Mouse (Mus musculus) forebrain, embryonic 12.5 days (tissue): Measurements from ENCODE around the gene Daglb. TPM values are rescaled to one million over a fixed set of nuclear protein-coding genes. Genes with fewer than 3 reads are reported as not detected.

Experiments used
- ATAC-seq: fragments of 200-750 bp; cut with Nextera tagmentation; 2 replicates; pipeline ENCODE4 v1.8.0; 2017; ENCODE audit warnings: moderate TSS enrichment; ENCODE audit not compliant: low FRiP score
- H3K27ac ChIP-seq: fragments of 300-500 bp; sonication (generic); 2 replicates; pipeline ENCODE4 v1.5.1; 2016; ENCODE audit warnings: mild to moderate bottlenecking
- H3K27me3 ChIP-seq: fragments of 300-500 bp; sonication (generic); 2 replicates; pipeline ENCODE4 v1.6.1; 2016; ENCODE audit warnings: mild to moderate bottlenecking
- H3K36me3 ChIP-seq: fragments of 300-500 bp; sonication (generic); replicated peaks from 2 replicates; pipeline ENCODE4 v1.6.1; 2016; ENCODE audit warnings: mild to moderate bottlenecking
- H3K4me1 ChIP-seq: fragments of 300-500 bp; sonication (generic); 2 replicates; pipeline ENCODE4 v1.6.1; 2016
- H3K4me2 ChIP-seq: fragments of 300-500 bp; sonication (generic); 2 replicates; pipeline ENCODE4 v1.6.1; 2016; ENCODE audit warnings: mild to moderate bottlenecking, moderate library complexity
- H3K4me3 ChIP-seq: fragments of 300-500 bp; sonication (generic); replicated peaks from 2 replicates; pipeline ENCODE4 v1.5.1; 2016; ENCODE audit warnings: mild to moderate bottlenecking
- H3K9ac ChIP-seq: fragments of 300-500 bp; sonication (generic); 2 replicates; pipeline ENCODE4 v1.6.1; 2016; ENCODE audit warnings: mild to moderate bottlenecking
- H3K9me3 ChIP-seq: fragments of 300-500 bp; sonication (generic); 2 replicates; pipeline ENCODE4 v1.6.1; 2016
- WGBS: fragments of 180-500 bp; shearing (Covaris S2); methylation state at CpG from one replicate; pipeline ENCODE4 v1.1.7; 2016; 5-methylcytosine and 5-hydroxymethylcytosine counted together
- polyA plus RNA-seq: library from polyadenylated mRNA; unstranded; fragments of >200 nt; fragmentation: Nextera tagmentation; extraction: Ambion mirVana; gene quantifications from 2 replicates; pipeline ENCODE4 v1.2.1, GENCODE M21; 2016

The Daglb gene
- polyA plus RNA-seq, 1 experiment from 2014 or later: 13.0 TPM

GRCm38 (mm10) chr5:143467931-143468330, 3.5 kb downstream of the Daglb start:
- Histone ChIP-seq H3K27me3 (no peaks in the 10 kb centered on the region), H3K9ac (no peak overlapping the region), H3K36me3 (peaks cover 39% of the 10 kb centered on the region), H3K9me3 (no peaks in the 10 kb centered on the region), H3K4me2 (no peak overlapping the region), H3K27ac (no peak overlapping the region), H3K4me1 (peaks cover 19% of the 10 kb centered on the region), H3K4me3 (no peak overlapping the region)
- 94% methylated on average over 6 of the region's 6 CpGs for WGBS
- ATAC-seq: no peak

GRCm38 (mm10) chr5:143469628-143470027, 5.2 kb downstream of the Daglb start:
- 95% methylated on average over 8 of the region's 8 CpGs for WGBS
- Histone ChIP-seq H3K4me1 (peaks cover 13% of the 10 kb centered on the region), H3K27me3 (no peaks in the 10 kb centered on the region), H3K4me3 (no peak overlapping the region), H3K4me2 (no peak overlapping the region), H3K27ac (no peak overlapping the region), H3K9ac (no peak overlapping the region), H3K36me3 (peaks cover 55% of the 10 kb centered on the region), H3K9me3 (no peaks in the 10 kb centered on the region)
- ATAC-seq: no peak

DNA sequence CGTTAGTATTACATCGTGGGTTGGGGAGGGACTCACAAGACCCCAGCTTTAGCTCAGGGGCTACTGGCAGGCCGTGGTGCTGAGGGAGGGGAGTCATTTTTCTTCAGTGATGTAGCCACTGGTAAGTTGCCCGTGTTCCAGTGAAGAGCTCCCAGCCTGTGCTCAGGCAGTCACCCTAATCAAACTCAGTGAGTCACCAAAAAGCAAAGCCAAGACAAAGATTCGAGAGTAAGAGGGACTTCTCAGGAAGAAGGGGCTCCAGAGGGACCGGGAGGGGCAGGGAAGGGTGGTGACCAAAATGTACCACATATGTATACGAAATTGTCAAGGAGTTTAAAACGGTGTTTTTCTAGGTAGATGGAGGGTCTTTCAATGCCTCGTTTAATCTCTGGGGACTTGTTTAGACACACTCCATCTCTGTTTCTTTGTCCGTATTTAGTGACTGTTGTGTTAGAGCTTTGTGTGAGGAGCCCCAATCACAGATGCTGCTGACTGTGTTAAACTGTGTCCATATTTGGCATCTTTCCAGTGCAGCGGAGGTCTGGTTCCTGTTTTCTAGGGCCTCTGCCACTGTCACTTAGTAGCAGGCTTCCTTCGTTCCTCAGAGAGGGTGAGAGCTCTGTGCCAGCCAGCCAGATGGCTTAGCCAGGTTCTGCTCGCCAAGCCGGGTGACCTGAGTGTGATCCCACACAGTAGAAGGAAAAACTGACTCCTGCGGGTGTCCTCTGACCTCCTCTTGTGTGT, 6.2 kb downstream of the Daglb start:
- no peak for ATAC-seq

DNA sequence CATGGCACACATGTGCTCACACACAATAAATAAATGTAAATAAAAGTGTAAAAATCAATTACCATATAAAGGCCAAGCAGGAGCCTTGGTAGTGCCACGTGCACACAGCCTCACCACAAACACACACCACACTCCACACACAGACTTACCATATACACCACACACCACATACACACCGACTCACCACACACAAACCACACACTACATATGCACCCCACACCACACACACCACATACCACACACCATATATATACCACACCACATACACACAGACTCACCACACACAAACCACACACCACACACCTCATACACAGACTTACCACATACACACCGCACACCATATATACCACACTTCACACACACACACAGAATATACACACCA, 6.8 kb downstream of the Daglb start:
- Histone ChIP-seq H3K27ac (no peak overlapping the region), H3K36me3 (peaks cover 70% of the 10 kb centered on the region), H3K4me2 (no peak overlapping the region), H3K9me3 (no peaks in the 10 kb centered on the region), H3K9ac (no peak overlapping the region), H3K27me3 (no peaks in the 10 kb centered on the region), H3K4me3 (no peak overlapping the region), H3K4me1 (peaks cover 1% of the 10 kb centered on the region; the same call in 1 of the 2 replicates)
- 95% methylated on average over 3 of the region's 3 CpGs for WGBS
- ATAC-seq: no peak

More for the DNA sequence above, 6.2 kb downstream of the Daglb start:
- H3K4me1 ChIP-seq: peaks cover 7% of the 10 kb centered on the region
- H3K27me3 ChIP-seq: no peaks in the 10 kb centered on the region
- H3K27ac ChIP-seq: no peak overlapping the region
- 85% methylated on average over 15 of the region's 15 CpGs for WGBS
- no peak overlapping the region for H3K4me3 ChIP-seq
- H3K9me3 ChIP-seq: no peaks in the 10 kb centered on the region
- no peak overlapping the region for H3K9ac ChIP-seq
- H3K36me3 ChIP-seq: peaks cover 65% of the 10 kb centered on the region
- H3K4me2 ChIP-seq: no peak overlapping the region

DNA sequence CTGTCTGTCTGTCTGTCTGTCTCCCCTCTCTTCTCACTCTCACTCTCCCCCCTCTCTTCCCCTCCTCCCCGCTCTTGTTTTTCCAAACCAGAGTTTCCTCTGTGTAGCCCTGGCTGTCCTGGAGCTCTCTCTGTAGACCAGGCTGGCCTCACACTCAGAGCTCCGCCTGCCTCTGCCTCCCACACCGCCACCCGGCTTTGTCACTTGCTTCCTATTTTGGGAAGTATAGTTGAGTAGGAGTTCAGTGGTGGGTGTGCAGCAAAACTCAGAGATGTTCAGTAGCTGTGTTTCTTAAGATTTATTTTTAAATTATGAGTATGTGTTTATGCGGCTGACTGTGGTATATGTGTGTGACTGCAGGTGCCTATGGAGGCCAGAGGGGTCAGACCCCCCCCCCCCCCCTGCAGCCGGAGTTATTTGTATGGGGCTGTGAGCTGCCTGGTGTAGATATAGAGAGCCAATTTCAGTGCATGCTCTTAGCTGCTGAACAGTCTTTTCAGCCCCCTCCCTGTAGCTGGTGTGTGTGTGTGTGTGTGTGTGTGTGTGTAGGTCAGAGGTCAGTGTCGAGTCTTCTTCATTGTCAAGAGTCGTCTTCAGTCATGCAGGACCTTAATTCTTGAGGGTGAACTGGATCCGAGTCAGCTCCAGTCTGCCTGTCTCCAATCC, 7.7 kb downstream of the Daglb start:
- H3K4me2 ChIP-seq: no peak overlapping the region
- H3K9me3 ChIP-seq: no peaks in the 10 kb centered on the region
- H3K9ac ChIP-seq: no peak overlapping the region
- no peaks in the 10 kb centered on the region for H3K4me1 ChIP-seq
- no peak overlapping the region for H3K27ac ChIP-seq
- WGBS: 88% methylated on average over 8 of the region's 9 CpGs
- H3K36me3 ChIP-seq: peaks cover 79% of the 10 kb centered on the region
- H3K27me3 ChIP-seq: no peaks in the 10 kb centered on the region
- H3K4me3 ChIP-seq: no peak overlapping the region
- ATAC-seq: no peak

DNA sequence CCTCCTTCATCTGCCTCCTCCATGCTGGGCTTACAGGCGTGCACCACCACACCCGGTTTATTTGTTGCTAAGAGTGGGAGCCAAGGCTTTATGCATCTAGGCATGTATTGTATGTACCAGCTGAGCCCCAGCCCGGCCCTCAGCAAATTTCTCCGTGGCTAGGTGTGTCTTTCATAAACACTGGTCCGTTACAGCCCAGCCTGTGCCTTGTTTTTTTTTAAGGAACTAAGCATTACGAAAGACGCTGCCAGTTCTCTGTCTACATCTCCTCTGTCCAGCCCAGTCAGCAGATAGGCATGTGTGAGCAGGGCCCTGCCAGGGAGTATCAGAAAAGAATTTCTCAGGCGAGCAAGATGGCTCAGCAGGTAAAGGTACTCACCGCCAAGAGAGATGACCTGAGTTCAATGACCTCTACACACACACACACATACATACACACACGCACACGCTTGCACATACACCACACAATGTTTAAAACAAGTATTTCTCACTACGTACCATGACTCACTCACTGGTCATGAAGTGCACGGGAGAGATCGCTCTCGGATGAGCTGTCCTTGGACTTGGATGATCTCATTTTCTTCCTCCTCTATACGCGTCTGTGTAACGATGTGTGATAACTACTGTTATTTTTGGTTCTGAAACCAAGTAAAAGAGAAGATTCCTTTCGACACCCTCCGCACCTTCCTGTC, 10.9 kb downstream of the Daglb start:
- H3K9me3 ChIP-seq: no peaks in the 10 kb centered on the region
- no peaks in the 10 kb centered on the region for H3K4me1 ChIP-seq
- no peak overlapping the region for H3K27ac ChIP-seq
- no peak for ATAC-seq
- peaks cover 76% of the 10 kb centered on the region for H3K36me3 ChIP-seq
- 95% methylated on average over 20 of the region's 20 CpGs for WGBS
- no peak overlapping the region for H3K4me2 ChIP-seq
- no peaks in the 10 kb centered on the region for H3K27me3 ChIP-seq
- no peak overlapping the region for H3K4me3 ChIP-seq
- no peak overlapping the region for H3K9ac ChIP-seq

- Histone ChIP-seq H3K36me3 (peaks cover 73% of the 10 kb centered on the region), H3K27me3 (no peaks in the 10 kb centered on the region)
- WGBS: 95% methylated on average over 6 of the region's 6 CpGs
Measured at GRCm38 (mm10) chr5:143476013-143476412, 11.6 kb downstream of the Daglb start.

DNA sequence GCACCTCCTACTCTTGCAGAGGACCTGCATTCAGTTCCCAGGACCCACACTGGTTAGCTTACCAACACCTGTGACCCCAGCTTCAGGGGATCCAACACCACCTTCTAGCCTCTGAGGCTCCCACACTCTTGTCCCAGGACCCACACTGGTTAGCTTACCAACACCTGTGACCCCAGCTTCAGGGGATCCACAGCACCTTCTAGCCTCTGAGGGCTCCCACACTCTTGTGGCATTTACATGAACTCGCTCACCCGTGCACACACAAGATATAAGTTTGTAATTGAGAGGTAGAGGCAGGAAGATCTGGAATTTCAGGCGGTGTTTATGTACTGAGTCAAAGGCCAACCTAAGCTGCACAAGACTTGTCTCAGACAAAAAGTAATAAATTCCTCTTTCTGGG, 13.5 kb downstream of the Daglb start:
- H3K4me2 ChIP-seq: no peak overlapping the region
- no peak overlapping the region for H3K27ac ChIP-seq
- H3K9me3 ChIP-seq: no peaks in the 10 kb centered on the region
- no peaks in the 10 kb centered on the region for H3K27me3 ChIP-seq
- WGBS: 98% methylated on average over 3 of the region's 3 CpGs
- no peak overlapping the region for H3K4me3 ChIP-seq
- H3K36me3 ChIP-seq: peaks cover 83% of the 10 kb centered on the region
- ATAC-seq: no peak
- no peak overlapping the region for H3K9ac ChIP-seq
- no peaks in the 10 kb centered on the region for H3K4me1 ChIP-seq

More at GRCm38 (mm10) chr5:143476013-143476412, 11.6 kb downstream of the Daglb start:
- Histone ChIP-seq H3K4me2 (no peak overlapping the region), H3K27ac (no peak overlapping the region), H3K9me3 (no peaks in the 10 kb centered on the region), H3K9ac (no peak overlapping the region), H3K4me1 (no peaks in the 10 kb centered on the region), H3K4me3 (no peak overlapping the region)
- ATAC-seq: no peak

DNA sequence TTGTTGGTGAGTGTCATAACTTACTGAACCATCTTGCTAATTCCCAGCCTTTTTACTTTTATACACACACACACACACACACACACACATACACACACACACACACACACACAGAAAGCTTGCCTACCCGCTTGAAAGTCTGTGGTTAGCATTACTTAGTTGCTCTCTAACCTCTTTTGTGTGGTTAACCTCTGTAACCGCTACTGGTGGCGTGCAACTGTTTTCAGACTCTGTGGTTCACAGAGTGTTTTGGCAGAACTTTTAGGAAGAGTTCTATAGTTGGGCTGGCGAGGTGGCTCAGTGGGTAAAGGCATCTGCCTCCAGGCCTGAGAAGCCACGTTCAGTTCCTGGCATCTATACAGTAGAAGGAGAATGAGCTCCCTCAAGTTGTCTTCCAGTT, 20.6 kb downstream of the Daglb start:
- no peak overlapping the region for H3K9ac ChIP-seq
- no peak overlapping the region for H3K4me2 ChIP-seq
- H3K27ac ChIP-seq: no peak overlapping the region
- H3K9me3 ChIP-seq: no peaks in the 10 kb centered on the region
- H3K27me3 ChIP-seq: no peaks in the 10 kb centered on the region
- no peaks in the 10 kb centered on the region for H3K4me1 ChIP-seq
- 88% methylated on average over 5 of the region's 5 CpGs for WGBS
- H3K4me3 ChIP-seq: no peak overlapping the region
- H3K36me3 ChIP-seq: peaks cover 75% of the 10 kb centered on the region
- ATAC-seq: no peak

DNA sequence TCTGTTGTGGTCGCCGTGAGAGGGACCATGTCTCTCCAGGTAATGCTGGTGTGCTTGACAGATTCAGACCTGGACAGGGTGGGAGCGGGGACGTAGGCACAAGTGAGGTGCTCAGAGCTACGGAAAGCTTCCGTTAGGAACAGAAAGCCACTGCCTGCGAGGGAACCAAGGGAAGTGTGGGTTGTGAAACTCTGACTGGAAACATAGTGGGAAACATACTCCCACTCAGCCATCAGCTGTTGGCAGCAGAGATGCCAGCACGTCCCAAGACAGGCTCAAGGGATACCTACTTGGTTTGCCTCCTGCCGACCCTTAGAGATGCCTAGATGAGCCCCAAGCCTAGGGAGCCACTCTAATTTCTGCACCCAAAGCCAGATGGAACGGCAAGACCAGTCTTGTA, 22.8 kb downstream of the Daglb start:
- H3K27ac ChIP-seq: no peak overlapping the region
- no peak for ATAC-seq
- no peaks in the 10 kb centered on the region for H3K27me3 ChIP-seq
- no peak overlapping the region for H3K4me2 ChIP-seq
- WGBS: 93% methylated on average over 10 of the region's 10 CpGs
- H3K4me1 ChIP-seq: no peaks in the 10 kb centered on the region
- H3K36me3 ChIP-seq: peaks cover 79% of the 10 kb centered on the region
- H3K4me3 ChIP-seq: no peak overlapping the region
- H3K9ac ChIP-seq: no peak overlapping the region
- no peaks in the 10 kb centered on the region for H3K9me3 ChIP-seq

DNA sequence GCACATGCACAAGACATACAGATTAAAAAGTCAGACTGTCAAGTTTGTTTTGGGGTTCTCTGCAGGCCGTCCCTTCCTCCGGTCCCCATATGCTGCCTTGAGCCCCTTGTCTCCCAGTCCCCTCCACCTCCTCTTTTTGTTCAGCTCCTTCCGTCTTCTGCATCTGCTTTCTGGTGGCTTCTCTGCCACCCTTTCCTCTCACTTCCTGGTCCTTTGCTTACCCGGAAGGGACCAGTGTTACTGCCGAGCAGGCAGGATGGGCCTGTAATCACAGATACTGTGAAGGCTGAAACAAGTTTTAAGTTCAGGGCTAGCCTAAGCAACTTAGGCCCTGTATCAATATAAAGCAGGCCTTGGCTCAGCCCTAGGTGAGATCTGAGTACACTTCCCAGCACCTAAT, 23.6 kb downstream of the Daglb start:
- Histone ChIP-seq H3K27me3 (no peaks in the 10 kb centered on the region), H3K4me2 (no peak overlapping the region), H3K36me3 (peaks cover 72% of the 10 kb centered on the region), H3K27ac (no peak overlapping the region), H3K4me3 (no peak overlapping the region), H3K9ac (no peak overlapping the region), H3K4me1 (no peaks in the 10 kb centered on the region), H3K9me3 (no peaks in the 10 kb centered on the region)
- ATAC-seq: no peak
- 93% methylated on average over 5 of the region's 5 CpGs for WGBS

DNA sequence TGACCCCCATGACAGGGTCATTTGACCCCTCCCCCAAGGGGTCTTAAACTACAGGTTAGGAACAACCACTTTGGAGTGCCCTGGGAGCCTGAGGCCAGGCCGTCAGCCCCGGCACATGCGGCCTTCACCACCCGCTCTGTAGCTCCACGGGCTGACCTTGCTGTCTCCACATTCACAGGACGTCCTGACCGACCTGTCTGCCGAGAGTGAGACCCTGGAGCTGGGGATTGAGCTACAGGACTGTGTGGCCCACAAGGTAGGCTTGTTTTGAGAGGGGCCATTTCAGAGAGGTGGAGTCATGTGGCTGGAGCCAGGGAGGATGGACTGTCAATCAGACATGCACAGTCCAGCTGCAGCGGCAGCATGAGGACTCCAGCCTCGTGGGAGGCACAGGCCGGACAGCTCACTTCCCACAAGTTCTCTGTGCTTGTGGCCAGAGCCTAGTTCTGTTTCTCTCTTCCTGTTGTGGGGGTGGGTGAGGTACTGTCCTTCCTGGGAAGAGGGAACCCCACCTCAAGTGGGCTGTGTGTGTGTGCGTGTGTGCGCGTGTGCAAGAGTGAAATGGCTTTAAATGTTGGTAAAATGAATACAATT, 25.5 kb downstream of the Daglb start:
- 88% methylated on average over 14 of the region's 14 CpGs for WGBS
- no peak for ATAC-seq
- peaks cover 61% of the 10 kb centered on the region for H3K36me3 ChIP-seq
- H3K9ac ChIP-seq: no peak overlapping the region
- no peak overlapping the region for H3K4me2 ChIP-seq
- H3K4me3 ChIP-seq: no peak overlapping the region
- no peak overlapping the region for H3K27ac ChIP-seq
- no peaks in the 10 kb centered on the region for H3K9me3 ChIP-seq
- H3K27me3 ChIP-seq: no peaks in the 10 kb centered on the region
- no peaks in the 10 kb centered on the region for H3K4me1 ChIP-seq
